Mouse (Mus musculus): ENCODE results near the gene Eda2r.

Eda2r gene

DNA sequence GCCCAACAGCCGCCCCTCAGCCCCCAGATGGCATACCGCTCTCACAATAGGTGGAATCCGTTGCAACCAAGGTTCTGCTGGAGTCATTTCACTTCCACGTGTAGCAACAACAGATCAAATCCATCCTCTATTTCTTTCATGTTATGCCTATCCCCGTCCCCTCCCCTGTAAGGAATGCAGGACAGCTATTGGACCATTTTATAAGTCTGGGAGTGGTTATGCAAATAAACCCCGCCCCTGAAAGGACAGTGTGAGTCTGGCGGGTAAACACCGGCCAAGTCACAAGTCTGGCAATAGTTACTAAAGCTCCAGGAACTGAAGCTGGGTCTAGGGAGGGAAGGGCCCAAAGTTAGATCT, at the start of gene Eda2r:
TSS of gene Eda2r (minus strand) at position 152 of the 357 bp plus-strand sequence.
- DNase-seq: peak; percentile 33 to 42

DNA sequence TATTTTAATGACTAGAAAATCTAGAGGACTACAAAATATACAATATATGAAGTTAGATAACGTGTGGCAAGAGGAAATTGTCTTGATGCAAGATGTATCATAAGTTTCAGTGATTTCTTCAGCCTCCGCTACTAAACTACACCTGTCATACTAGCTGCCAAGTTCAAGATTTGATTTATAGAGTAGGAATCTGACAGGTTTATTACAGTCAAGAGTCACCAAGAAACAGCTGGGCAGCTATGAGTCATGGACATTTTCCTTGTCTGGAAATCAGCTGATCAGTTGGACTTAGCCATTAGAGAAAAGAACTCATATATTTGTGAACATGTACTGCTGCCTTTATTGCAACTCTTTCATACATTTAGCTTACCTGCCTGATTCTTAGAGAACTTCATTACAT, 20.9 kb upstream of the Eda2r start:
- DNase-seq: no peak

DNA sequence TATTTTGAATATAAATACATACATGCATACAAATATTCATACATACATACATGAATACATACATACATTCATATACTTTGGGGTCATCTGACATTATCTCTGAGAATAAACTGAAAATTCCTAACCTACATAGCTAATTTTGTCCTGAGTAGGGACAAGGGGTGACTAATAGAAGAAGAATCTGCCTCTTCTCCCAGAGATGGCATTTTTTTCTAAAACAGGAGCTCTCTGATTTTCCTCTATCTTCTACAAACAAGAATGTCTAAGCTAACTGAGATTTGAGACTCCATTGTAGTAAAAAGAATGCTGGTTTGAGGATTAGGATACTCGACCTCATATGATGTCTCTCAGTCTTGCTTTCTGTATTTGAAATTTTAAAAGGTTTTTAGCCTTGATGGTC, 1.1 kb upstream of the Eda2r start:
- no peak for DNase-seq

DNA sequence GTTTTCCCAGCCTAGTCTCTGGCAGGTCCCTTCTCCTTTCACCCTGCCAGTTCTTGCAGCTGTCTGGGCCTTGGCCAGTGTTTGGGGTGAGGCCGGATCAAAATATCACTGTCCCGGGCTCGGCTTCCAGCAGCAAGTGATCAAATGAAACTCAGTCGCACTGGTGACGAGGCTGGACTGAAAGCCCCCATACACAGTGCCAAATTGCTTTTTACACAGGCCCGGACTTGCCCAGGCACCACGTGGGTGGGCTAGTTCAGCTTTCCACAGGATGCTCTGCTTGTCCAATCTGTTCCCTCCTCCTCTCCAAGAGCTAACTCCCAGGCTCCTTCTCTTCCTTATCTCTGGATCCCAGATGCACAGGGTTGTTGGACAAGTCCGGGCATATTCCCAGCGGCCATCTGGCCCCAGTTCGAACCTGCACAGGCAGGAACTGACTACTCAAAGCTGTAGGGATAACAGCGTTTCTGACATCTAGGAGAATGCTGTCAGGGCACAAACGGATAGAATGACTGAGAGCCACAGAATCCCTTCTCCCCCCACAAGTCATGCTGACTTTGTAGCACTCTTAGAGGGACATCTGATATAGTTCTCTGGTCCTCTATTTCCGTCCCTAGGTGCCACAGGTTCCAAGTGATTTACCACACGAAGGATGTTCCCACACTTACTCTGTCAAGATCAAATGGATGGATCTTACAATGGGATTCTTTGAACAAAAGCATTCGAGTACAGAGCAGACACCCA, 523 bp downstream of the Eda2r start:
- DNase-seq: peak; percentile 30 to 71

DNA sequence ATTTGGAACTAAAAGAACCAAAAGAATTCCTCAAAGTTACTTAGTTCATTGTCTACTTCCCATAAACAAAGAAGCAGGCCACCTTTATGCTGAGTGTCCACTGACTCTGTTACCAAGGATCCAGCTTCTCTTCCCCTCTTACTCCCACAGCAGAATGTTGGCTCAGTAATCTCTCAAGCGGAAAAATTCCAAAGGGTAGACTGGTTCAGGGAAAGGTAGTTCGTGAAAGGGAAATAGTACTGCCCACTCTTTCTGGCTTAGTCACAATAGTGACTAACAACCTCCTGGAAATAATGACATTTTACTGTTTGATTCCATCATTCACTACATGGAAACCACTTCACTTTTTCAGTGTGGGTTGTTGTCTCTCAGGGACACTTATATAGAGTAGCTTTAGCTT, 4.2 kb downstream of the Eda2r start:
- no peak for DNase-seq

DNA sequence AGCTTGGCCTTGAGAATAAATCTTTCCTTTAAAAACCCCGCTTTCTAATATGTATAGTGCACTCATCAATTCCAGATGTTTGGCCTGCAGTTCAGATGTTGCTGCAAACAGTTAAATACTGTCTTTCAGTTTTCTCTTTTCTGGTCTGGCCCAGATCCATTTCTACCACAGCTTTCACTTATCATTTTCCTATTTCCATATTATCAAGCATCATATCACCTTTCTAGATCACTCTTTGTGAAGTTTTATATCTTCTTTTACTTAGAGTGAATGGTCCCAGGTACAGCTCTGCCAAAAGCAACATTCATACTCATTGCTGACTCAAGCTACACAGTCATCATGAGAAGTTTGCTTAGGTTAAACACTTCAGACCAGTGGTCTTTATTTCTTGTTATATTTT, 7.8 kb downstream of the Eda2r start:
- no peak for DNase-seq

DNA sequence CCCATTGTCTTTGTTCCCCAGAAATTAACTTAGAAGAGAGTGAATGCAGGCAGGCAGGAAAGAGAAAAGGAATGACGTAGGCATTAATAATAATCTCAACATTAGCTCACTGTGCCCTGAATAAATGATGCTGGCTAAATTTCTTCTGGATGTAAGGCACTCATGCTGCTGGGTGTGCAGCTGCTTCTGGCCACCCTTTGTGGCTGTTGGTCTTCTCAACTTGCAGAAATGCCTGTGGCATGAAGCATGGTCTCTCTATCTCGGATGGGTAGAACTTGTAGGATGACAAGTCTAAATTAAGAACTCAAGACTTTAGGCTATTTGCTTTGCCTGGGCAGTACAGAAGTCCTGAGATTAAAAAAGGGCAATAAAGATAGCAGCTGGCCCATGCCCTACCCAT, 8.3 kb downstream of the Eda2r start:
- DNase-seq: no peak

DNA sequence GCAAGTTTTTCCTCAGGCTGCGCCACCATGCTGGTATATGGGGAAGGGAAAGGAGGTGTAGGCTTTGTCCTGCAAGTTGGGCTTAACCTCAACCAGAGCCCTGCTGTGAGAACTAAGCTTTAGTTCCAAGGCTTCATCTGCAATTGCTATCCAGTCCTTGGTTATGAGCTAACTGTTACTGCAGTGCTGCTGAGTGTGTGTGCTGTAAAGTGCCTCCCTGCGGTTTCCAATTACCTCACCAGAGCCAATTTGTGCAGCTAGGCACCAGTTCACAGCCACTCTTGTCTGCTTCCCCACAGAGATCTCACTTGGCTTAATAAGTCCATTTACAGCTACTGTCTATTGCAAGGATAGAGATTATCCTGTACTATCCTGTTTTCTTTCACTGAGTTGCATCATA, 16.1 kb downstream of the Eda2r start:
- DNase-seq: no peak

DNA sequence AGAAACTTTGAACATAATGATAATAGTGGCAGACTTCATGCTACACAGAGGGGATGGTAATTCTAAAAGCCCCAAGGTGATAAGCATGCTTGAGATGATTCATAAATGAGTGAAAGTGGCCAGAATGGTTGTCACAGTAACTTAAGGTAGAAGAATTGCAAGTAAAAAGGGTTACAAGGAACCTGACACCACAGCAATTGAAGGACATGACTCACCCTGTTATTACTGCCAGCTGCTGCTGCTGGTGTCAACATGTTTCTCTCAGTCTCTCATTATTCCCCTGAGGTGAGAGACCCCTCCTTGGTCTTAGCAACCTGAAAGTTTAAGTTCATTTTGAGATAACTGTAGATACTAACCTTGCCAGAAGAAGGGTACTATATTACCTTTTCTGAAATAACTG, 49.1 kb downstream of the Eda2r start:
- no peak for DNase-seq
